Mouse (Mus musculus) MEL (cell line): ENCODE measurements around the gene Fblim1. TPM values are rescaled to one million over a fixed set of nuclear protein-coding genes. Genes with fewer than 3 reads are reported as not detected.

ENCODE experiments used
- DNase-seq: peaks from one replicate; pipeline ENCODE4 v3.0.0; 2011; ENCODE audit warnings: low read depth, low spot score
- H3K27ac ChIP-seq: 2 replicates; pipeline ENCODE4 v1.5.1; 2012; ENCODE audit warnings: low read depth, mild to moderate bottlenecking, control low read depth, low read length, moderate library complexity; ENCODE audit not compliant: control insufficient read depth
- H3K27me3 ChIP-seq, 2 experiments: fragments of 150-350 bp in 1 of 2; sonication (generic) in 1 of 2; 2 replicates each; pipeline ENCODE4 v1.6.1; 2012; ENCODE audit warnings: low read length in 2 of 2, mild to moderate bottlenecking in 2 of 2, improper control_type of control experiment in 1 of 2, moderate library complexity in 1 of 2; ENCODE audit not compliant: insufficient read depth in 2 of 2, control insufficient read depth in 1 of 2
- H3K36me3 ChIP-seq, 2 experiments: 2 replicates each; pipeline ENCODE4 v1.6.1; 2012 to 2014; ENCODE audit warnings: low read length in 2 of 2, improper control_type of control experiment in 1 of 2, inconsistent platforms in 1 of 2, mild to moderate bottlenecking in 1 of 2; ENCODE audit not compliant: insufficient read depth in 2 of 2, control insufficient read depth in 1 of 2
- H3K4me1 ChIP-seq, 2 experiments: fragments of 150-350 bp in 1 of 2; sonication (generic) in 1 of 2; 2 replicates each; pipeline ENCODE4 v1.6.1; 2012; ENCODE audit warnings: low read length in 2 of 2, improper control_type of control experiment in 1 of 2, mild to moderate bottlenecking in 1 of 2; ENCODE audit not compliant: insufficient read depth in 2 of 2, control insufficient read depth in 1 of 2
- H3K4me3 ChIP-seq, 2 experiments: fragments of 150-350 bp in 1 of 2; sonication (generic) in 1 of 2; 2 replicates each; pipeline ENCODE4 v1.5.1; 2012; ENCODE audit warnings: low read depth in 2 of 2, low read length in 2 of 2, mild to moderate bottlenecking in 2 of 2, moderate library complexity in 2 of 2, control low read depth in 1 of 2, improper control_type of control experiment in 1 of 2; ENCODE audit not compliant: control insufficient read depth in 1 of 2, insufficient read depth in 1 of 2
- H3K79me2 ChIP-seq: 2 replicates; pipeline ENCODE4 v1.6.1; 2012; ENCODE audit warnings: mild to moderate bottlenecking, low read length, moderate library complexity; ENCODE audit not compliant: control insufficient read depth, poor library complexity, insufficient read depth
- H3K9ac ChIP-seq: 2 replicates; pipeline ENCODE4 v1.6.1; 2012; ENCODE audit warnings: low read depth, mild to moderate bottlenecking, control low read depth, low read length, moderate library complexity; ENCODE audit not compliant: control insufficient read depth, poor library complexity, severe bottlenecking
- H3K9me3 ChIP-seq: fragments of 150-350 bp; sonication (generic); replicated peaks from 2 replicates; pipeline ENCODE4 v1.6.1; 2012; ENCODE audit warnings: mild to moderate bottlenecking, low read length, improper control_type of control experiment, moderate library complexity; ENCODE audit not compliant: insufficient read depth
- BHLHE40 ChIP-seq: IDR thresholded peaks from 2 replicates; pipeline ENCODE4 v1.6.1; 2012; ENCODE audit warnings: low read depth, mild to moderate bottlenecking, inconsistent platforms, low read length, improper control_type of control experiment, borderline replicate concordance
- ETS1 ChIP-seq: IDR thresholded peaks from 2 replicates; pipeline ENCODE4 v1.6.1; 2012; ENCODE audit warnings: low read depth, mild to moderate bottlenecking, inconsistent platforms, low read length, improper control_type of control experiment, moderate library complexity
- HCFC1 ChIP-seq: IDR thresholded peaks from 2 replicates; pipeline ENCODE4 v1.6.1; 2012; ENCODE audit warnings: low read depth, mild to moderate bottlenecking, inconsistent platforms, low read length, improper control_type of control experiment, moderate library complexity
- JUND ChIP-seq: IDR thresholded peaks from 2 replicates; pipeline ENCODE4 v1.6.1; 2011; ENCODE audit warnings: low read depth, mild to moderate bottlenecking, improper control_type of control experiment, low read length
- MAZ ChIP-seq: IDR thresholded peaks from 2 replicates; pipeline ENCODE4 v1.6.1; 2012; ENCODE audit warnings: low read depth, mild to moderate bottlenecking, inconsistent platforms, low read length, improper control_type of control experiment
- MYB ChIP-seq: IDR thresholded peaks from 2 replicates; pipeline ENCODE4 v1.6.1; 2011; ENCODE audit warnings: mild to moderate bottlenecking, low read depth, low read length, improper control_type of control experiment
- MYC ChIP-seq: IDR thresholded peaks from 2 replicates; pipeline ENCODE4 v1.6.1; 2011; ENCODE audit warnings: low read depth, mild to moderate bottlenecking, low read length, improper control_type of control experiment, moderate library complexity
- NRF1 ChIP-seq: IDR thresholded peaks from 2 replicates; pipeline ENCODE4 v1.6.1; 2014; ENCODE audit warnings: low read depth, mild to moderate bottlenecking, inconsistent platforms, low read length, improper control_type of control experiment, moderate library complexity; ENCODE audit not compliant: poor library complexity, insufficient read depth, severe bottlenecking
- POLR2A ChIP-seq, 2 experiments: IDR thresholded peaks; 2 replicates each; pipeline ENCODE4 v1.6.1; 2011 to 2012; ENCODE audit warnings: low read length in 2 of 2, mild to moderate bottlenecking in 2 of 2, control low read depth in 1 of 2, improper control_type of control experiment in 1 of 2, low read depth in 1 of 2, moderate library complexity in 1 of 2; ENCODE audit not compliant: control insufficient read depth in 1 of 2, insufficient read depth in 1 of 2, poor library complexity in 1 of 2
- POLR2AphosphoS5 ChIP-seq: IDR thresholded peaks from 2 replicates; pipeline ENCODE4 v1.6.1; 2012; ENCODE audit warnings: low read depth, borderline replicate concordance, mild to moderate bottlenecking, inconsistent platforms, low read length, moderate library complexity, mixed read lengths
- RAD21 ChIP-seq: IDR thresholded peaks from 2 replicates; pipeline ENCODE4 v1.6.1; 2011; ENCODE audit warnings: mild to moderate bottlenecking, low read depth, low read length, improper control_type of control experiment
- RCOR1 ChIP-seq: IDR thresholded peaks from 2 replicates; pipeline ENCODE4 v1.6.1; 2012; ENCODE audit warnings: low read depth, mild to moderate bottlenecking, inconsistent platforms, low read length, improper control_type of control experiment
- SIN3A ChIP-seq: IDR thresholded peaks from 2 replicates; pipeline ENCODE4 v1.6.1; 2012; ENCODE audit warnings: low read length, improper control_type of control experiment, inconsistent platforms
- SMC3 ChIP-seq: IDR thresholded peaks from 2 replicates; pipeline ENCODE4 v1.6.1; 2011; ENCODE audit warnings: low read depth, low read length, improper control_type of control experiment
- TAL1 ChIP-seq: IDR thresholded peaks from 2 replicates; pipeline ENCODE4 v1.6.1; 2012; ENCODE audit warnings: mild to moderate bottlenecking, inconsistent platforms, low read length, moderate library complexity, mixed read lengths
- TBP ChIP-seq: IDR thresholded peaks from 2 replicates; pipeline ENCODE4 v1.8.0; 2011; ENCODE audit warnings: low read depth, low read length, improper control_type of control experiment
- UBTF ChIP-seq: IDR thresholded peaks from 2 replicates; pipeline ENCODE4 v1.6.1; 2012; ENCODE audit warnings: low read depth, mild to moderate bottlenecking, inconsistent platforms, low read length, improper control_type of control experiment, moderate library complexity, borderline replicate concordance; ENCODE audit not compliant: insufficient read depth
- USF1 ChIP-seq: IDR thresholded peaks from 2 replicates; pipeline ENCODE4 v1.6.1; 2014; ENCODE audit warnings: low read depth, mild to moderate bottlenecking, inconsistent platforms, low read length, improper control_type of control experiment, moderate library complexity
- ZKSCAN1 ChIP-seq: IDR thresholded peaks from 2 replicates; pipeline ENCODE4 v1.6.1; 2012; ENCODE audit warnings: low read depth, mild to moderate bottlenecking, inconsistent platforms, low read length, improper control_type of control experiment, moderate library complexity
- ZMIZ1 ChIP-seq: IDR thresholded peaks from 2 replicates; pipeline ENCODE4 v1.6.1; 2012; ENCODE audit warnings: low read depth, mild to moderate bottlenecking, inconsistent platforms, low read length, improper control_type of control experiment, moderate library complexity
- ZNF384 ChIP-seq: IDR thresholded peaks from 2 replicates; pipeline ENCODE4 v1.6.1; 2012; ENCODE audit warnings: low read depth, mild to moderate bottlenecking, inconsistent platforms, low read length, improper control_type of control experiment
- polyA plus RNA-seq, 2 experiments: library from polyadenylated mRNA; stranded (reverse) in 1 of 2; unstranded in 1 of 2; fragments of >175 nt in 1 of 2; fragments of >200 nt in 1 of 2; gene quantifications; 2 replicates each; pipeline versions ENCODE4 v1.2.1 to v1.2.4; 2012; ENCODE audit warnings: low replicate concordance in 2 of 2, low read depth in 1 of 2; ENCODE audit not compliant: insufficient read length in 2 of 2, insufficient read depth in 1 of 2, missing spikeins in 1 of 2
- total RNA-seq: library from RNA; depleted of rRNA; stranded (reverse); fragments of 300-350 nt; gene quantifications from 2 replicates; pipeline ENCODE4 v1.2.3, GENCODE M21; 2012

Gene Fblim1
- total and polyA plus RNA-seq, 3 experiments = not detected

DNA sequence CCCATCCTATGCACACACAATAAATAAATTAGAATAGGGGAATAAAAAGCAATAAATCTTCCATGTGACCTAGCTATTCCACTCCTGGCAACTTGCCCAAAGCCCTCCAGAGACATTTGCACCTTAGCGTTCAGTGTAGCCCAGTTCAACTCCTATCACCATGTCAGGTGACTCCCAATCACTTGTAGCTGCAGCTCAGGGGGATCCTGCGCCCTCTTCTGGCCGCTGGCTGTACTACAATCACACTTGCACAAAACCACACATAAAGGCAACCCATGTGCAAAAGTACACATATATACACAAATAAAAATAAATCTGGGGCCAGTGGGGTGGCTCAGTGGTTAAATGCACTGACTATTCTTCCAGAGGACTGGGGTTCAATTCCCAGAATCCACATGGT lies 14.3 kb downstream of the Fblim1 start (continued):
- TF ChIP-seq RAD21 = peak; percentile 44
- no peak for TF ChIP-seq ZKSCAN1
- TF ChIP-seq SIN3A = no peak
- no peak for TF ChIP-seq ZMIZ1
- TF ChIP-seq MAZ = no peak
- no peak for TF ChIP-seq HCFC1
- TF ChIP-seq POLR2A (IDR thresholded peaks at IDR 0.05; ENCODE audit: control insufficient read depth in 1 of 2, insufficient read depth in 1 of 2, low read depth in 1 of 2, low read length in 2 of 2, poor library complexity in 1 of 2) = no peak
- peak; percentile 85 for TF ChIP-seq SMC3
- TF ChIP-seq ZNF384 = no peak
- 0 out of 2 replicates have a peak, but pooled peaks have one; percentile 25 for TF ChIP-seq MYC
- TF ChIP-seq ETS1 = no peak
- no peak; the same call in 1 of the 2 replicates for TF ChIP-seq BHLHE40
- TF ChIP-seq TBP = no peak
- TF ChIP-seq TAL1 = no peak
- peak; percentile 83 for TF ChIP-seq USF1
- TF ChIP-seq POLR2AphosphoS5 = no peak
- TF ChIP-seq, all 39 proteins: peak for 6

DNA sequence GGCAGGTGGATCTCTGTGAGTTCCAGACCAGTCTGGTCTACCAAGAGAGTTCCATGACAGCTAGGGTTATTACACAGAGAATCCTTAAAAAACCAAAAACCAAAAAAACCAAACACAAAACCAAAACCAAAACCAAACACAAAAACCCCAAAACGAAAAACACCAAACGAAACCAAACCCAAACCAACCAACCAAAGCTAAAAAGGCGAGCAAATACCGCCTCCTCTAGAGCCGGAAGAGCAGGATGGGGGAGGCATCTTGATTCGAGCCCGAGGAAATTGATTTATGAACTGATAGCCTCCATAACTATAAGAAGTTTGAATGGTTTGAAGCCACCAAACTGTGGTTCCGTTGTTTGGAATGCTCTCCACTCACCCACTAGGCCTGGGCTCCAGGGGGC lies 22.0 kb downstream of the Fblim1 start:
- Histone ChIP-seq H3K4me1 (peaks cover 2 to 13% of the 10 kb centered on the region in 2 experiments; a peak in 2 of 4 replicates), H3K27ac (no peak overlapping the region), H3K36me3 (peaks cover 0 to 5% of the 10 kb centered on the region in 2 experiments; a peak in 2 of 4 replicates), H3K9me3 (no peaks in the 10 kb centered on the region), H3K27me3 (no peaks in the 10 kb centered on the region), H3K9ac (no peak overlapping the region), H3K79me2 (no peaks in the 10 kb centered on the region), H3K4me3 (no peak overlapping the region)
- TF ChIP-seq MYB (no peak), UBTF (no peak), NRF1 (no peak), JUND (no peak), RCOR1 (no peak), MAZ (no peak), TAL1 (no peak), POLR2A (IDR thresholded peaks at IDR 0.05; ENCODE audit: control insufficient read depth in 1 of 2, insufficient read depth in 1 of 2, low read depth in 1 of 2, low read length in 2 of 2, poor library complexity in 1 of 2) (no peak)
- no peak for DNase-seq
